Mouse (Mus musculus): Measurements from ENCODE around the gene Agpat3. TPM values are rescaled to one million over a fixed set of nuclear protein-coding genes. Genes with fewer than 3 reads are reported as not detected.
"Not testable (repeated sequence)": the region's sequence is repeated elsewhere in the genome, so short reads cannot be mapped to it uniquely, and the experiment has no call there.

The Agpat3 gene
- polyA plus RNA-seq, 1 experiment from 2014 or later = 36.7 TPM

DNA sequence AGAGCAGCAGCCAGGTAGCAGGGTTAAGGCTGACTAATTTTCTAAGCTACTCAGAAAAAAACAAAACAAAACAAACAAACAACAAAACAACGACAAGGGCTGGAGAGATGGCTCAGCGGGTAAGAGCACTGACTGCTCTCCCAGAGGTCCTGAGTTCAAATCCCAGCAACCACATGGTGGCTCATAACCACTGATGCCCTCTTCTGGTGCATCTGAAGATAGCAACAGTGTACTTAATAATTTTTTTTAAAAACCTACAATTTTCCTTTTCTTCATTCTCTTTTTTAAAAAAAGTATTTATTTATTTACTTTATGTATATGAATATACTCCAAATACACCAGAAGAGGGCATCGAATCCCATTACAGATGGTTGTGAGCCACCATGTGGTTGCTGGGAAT, 6.7 kb upstream of the Agpat3 start:
- 86% methylated on average over 3 of the region's 3 CpGs for whole genome bisulfite sequencing
- H3K27ac ChIP-seq (replicated peaks); H3K27me3 ChIP-seq (replicated peaks); H3K4me3 ChIP-seq; H3K9ac ChIP-seq; H3K9me3 ChIP-seq; H3K4me1 ChIP-seq; H3K36me3 ChIP-seq; H3K4me2 ChIP-seq; ATAC-seq (ENCODE audit: extremely low read depth, insufficient number of reproducible peaks, low FRiP score, low TSS enrichment): not testable (repeated sequence)

GRCm38 (mm10) chr10:78358266-78358665, 6.0 kb upstream of the Agpat3 start:
- Histone ChIP-seq H3K27ac (replicated peaks) (no peak overlapping the region), H3K27me3 (replicated peaks) (no peaks in the 10 kb centered on the region), H3K4me3 (no peak overlapping the region), H3K4me2 (no peak overlapping the region), H3K9ac (no peak overlapping the region), H3K4me1 (no peaks in the 10 kb centered on the region), H3K36me3 (no peaks in the 10 kb centered on the region), H3K9me3 (no peaks in the 10 kb centered on the region)
- no peak for ATAC-seq (ENCODE audit: extremely low read depth, insufficient number of reproducible peaks, low FRiP score, low TSS enrichment)
- 80% methylated on average over 4 of the region's 4 CpGs for WGBS

- H3K9me3 ChIP-seq = no peaks in the 10 kb centered on the region
- no peaks in the 10 kb centered on the region for H3K36me3 ChIP-seq
- no peak overlapping the region for H3K27ac ChIP-seq (replicated peaks)
- H3K27me3 ChIP-seq (replicated peaks) = no peaks in the 10 kb centered on the region
- 89% methylated on average over 5 of the region's 5 CpGs for WGBS
- no peak overlapping the region for H3K4me3 ChIP-seq
- H3K9ac ChIP-seq = no peak overlapping the region
- H3K4me1 ChIP-seq = peaks cover 5% of the 10 kb centered on the region; the same call in 1 of the 2 replicates
- no peak overlapping the region for H3K4me2 ChIP-seq
- ATAC-seq (ENCODE audit: extremely low read depth, insufficient number of reproducible peaks, low FRiP score, low TSS enrichment) = no peak
These were observed 5.5 kb upstream of the Agpat3 start for GRCm38 (mm10) chr10:78357742-78358141.

DNA sequence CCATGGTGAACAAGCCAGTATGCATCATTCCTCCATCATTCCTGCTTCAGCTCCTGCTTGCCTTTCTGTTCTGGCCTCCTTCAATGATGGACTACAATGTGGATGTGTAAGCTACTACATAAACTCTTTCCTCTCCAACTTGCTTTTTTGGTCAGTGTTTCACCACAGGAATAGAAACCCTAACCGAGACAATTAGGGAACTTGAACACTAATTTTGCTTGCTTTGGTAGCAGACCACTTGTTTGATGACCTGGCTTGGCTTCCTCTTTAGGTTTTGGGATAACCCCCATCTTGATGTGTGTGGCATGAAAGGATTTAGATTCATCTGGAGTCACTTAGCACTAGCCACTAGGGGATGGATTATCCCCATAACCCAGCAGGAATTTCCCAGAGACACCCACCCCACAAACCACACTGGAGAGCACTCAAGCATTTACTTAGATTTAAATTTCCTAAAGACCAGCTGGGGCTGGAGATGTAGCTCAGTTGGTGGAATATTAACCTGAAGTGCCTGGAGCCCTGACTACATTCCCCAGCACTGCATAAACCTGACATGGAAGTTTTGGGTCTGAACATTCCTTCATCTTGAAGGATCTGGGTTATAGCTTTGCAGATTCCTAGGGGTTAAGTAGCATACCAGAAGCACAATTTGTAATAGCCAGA, 3.8 kb upstream of the Agpat3 start:
- H3K4me1 ChIP-seq = peaks cover 11% of the 10 kb centered on the region
- no peak overlapping the region for H3K4me3 ChIP-seq
- no peak overlapping the region for H3K4me2 ChIP-seq
- no peaks in the 10 kb centered on the region for H3K27me3 ChIP-seq (replicated peaks)
- H3K9ac ChIP-seq = no peak overlapping the region
- no peak overlapping the region for H3K27ac ChIP-seq (replicated peaks)
- 77% methylated on average over 1 of the region's 1 CpGs for WGBS
- no peak for ATAC-seq (ENCODE audit: extremely low read depth, insufficient number of reproducible peaks, low FRiP score, low TSS enrichment)
- no peaks in the 10 kb centered on the region for H3K36me3 ChIP-seq
- H3K9me3 ChIP-seq = no peaks in the 10 kb centered on the region

- Histone ChIP-seq H3K27me3 (replicated peaks) (no peaks in the 10 kb centered on the region), H3K9ac (peak overlapping the region; percentile 99; the same call in 1 of the 2 replicates), H3K9me3 (no peaks in the 10 kb centered on the region), H3K4me1 (peaks cover 20% of the 10 kb centered on the region), H3K27ac (replicated peaks) (0 out of 2 replicates have a peak overlapping the region, but pooled peaks have one; percentile 40), H3K36me3 (no peaks in the 10 kb centered on the region), H3K4me3 (no peak overlapping the region), H3K4me2 (no peak overlapping the region)
- 71% methylated on average over 4 of the region's 4 CpGs for WGBS
- ATAC-seq (ENCODE audit: extremely low read depth, insufficient number of reproducible peaks, low FRiP score, low TSS enrichment) = no peak
These were observed 907 bp upstream of the Agpat3 start for GRCm38 (mm10) chr10:78353196-78353595.

DNA sequence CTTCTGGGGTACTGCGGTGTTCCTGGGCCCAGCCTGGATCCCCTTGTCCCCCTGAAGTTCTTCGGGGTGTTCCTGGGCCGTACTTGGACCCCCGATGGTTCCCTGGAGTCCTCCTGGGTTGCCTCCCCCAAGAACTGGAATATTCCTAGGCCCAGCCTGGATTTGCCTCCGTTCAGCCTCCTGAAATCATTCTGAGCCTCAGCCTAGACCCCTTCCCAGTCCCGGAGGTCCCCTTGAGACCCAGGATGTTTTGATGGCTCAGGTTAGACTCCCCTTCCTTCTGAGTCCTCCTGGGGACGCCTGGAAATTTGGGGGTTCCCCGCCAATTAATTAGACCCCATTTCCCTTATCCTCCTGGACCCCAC, 359 bp upstream of the Agpat3 start:
- Histone ChIP-seq H3K4me3 (peak overlapping the region; percentile 98), H3K27ac (replicated peaks) (peak overlapping the region; percentile 40), H3K4me1 (peaks cover 22% of the 10 kb centered on the region), H3K36me3 (no peaks in the 10 kb centered on the region), H3K9ac (peak overlapping the region; percentile 99), H3K9me3 (no peaks in the 10 kb centered on the region), H3K4me2 (peak overlapping the region; percentile 93), H3K27me3 (replicated peaks) (no peaks in the 10 kb centered on the region)
- 21% methylated on average over 8 of the region's 8 CpGs for WGBS
- ATAC-seq (ENCODE audit: extremely low read depth, insufficient number of reproducible peaks, low FRiP score, low TSS enrichment) = no peak

DNA sequence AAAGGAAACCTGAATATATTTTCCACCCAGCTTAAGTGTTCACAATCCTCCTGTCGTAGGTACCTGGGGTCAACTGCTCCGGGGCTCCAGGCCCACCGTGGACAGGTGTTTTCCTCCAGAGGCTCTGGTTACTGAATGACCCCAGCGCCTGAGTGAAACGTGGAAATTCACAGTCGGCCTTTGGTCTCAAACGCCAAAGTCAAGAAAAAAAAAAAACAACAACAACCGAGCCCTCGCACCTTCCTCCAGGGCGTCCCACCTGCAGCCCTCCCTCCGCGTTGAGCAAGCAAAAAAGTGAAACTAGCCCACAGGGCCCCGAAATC, 764 bp downstream of the Agpat3 start:
- Histone ChIP-seq H3K9me3 (no peaks in the 10 kb centered on the region), H3K27ac (replicated peaks) (peak overlapping the region; percentile 58), H3K4me2 (peak overlapping the region; percentile 93), H3K36me3 (no peaks in the 10 kb centered on the region), H3K4me1 (peaks cover 26% of the 10 kb centered on the region), H3K4me3 (peak overlapping the region; percentile 98), H3K9ac (peak overlapping the region; percentile 99), H3K27me3 (replicated peaks) (no peaks in the 10 kb centered on the region)
- WGBS = 4% methylated on average over 13 of the region's 13 CpGs
- ATAC-seq (ENCODE audit: extremely low read depth, insufficient number of reproducible peaks, low FRiP score, low TSS enrichment) = no peak

DNA sequence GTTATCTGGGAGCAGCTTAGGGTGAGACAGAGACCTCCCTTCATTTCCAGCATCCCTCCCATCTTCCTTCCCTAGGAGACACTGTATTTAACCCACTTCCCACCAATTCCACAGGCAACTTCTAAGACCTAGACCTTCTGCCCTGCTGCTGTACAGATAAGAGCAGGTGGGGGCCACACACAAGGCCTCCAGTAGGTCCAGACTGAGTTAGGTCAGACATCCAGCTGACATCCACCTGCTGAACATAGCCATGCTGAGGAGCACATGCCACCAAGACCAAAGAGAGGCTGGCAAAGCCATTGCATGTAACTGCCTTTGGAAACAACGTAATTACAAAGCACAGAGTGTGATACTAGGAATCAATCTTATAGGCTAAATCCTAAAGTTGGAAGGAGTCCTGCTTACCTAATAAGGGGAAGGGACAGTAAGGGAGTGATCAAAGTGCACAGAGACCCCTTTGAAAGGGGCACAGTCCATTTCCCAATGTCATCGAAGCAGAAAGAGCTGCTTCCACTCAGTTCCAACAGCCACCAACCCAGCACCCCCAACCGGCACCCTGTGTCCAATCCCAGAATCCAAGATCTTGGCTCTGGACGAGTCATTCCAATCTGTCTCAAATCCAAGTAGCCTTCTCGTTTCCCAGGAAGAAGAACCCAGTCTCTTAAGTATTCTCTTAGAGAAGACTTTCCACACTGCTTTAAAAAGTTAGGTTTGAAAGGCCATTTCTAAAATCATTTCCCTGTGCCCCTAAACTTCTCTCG, 1.3 kb downstream of the Agpat3 start:
- Histone ChIP-seq H3K4me2 (peak overlapping the region; percentile 93), H3K4me1 (peaks cover 26% of the 10 kb centered on the region), H3K36me3 (no peaks in the 10 kb centered on the region), H3K27ac (replicated peaks) (0 out of 2 replicates have a peak overlapping the region, but pooled peaks have one; percentile 5), H3K9me3 (no peaks in the 10 kb centered on the region), H3K27me3 (replicated peaks) (no peaks in the 10 kb centered on the region), H3K9ac (peak overlapping the region; percentile 99), H3K4me3 (peak overlapping the region; percentile 98)
- 33% methylated on average over 6 of the region's 6 CpGs for WGBS
- no peak for ATAC-seq (ENCODE audit: extremely low read depth, insufficient number of reproducible peaks, low FRiP score, low TSS enrichment)

DNA sequence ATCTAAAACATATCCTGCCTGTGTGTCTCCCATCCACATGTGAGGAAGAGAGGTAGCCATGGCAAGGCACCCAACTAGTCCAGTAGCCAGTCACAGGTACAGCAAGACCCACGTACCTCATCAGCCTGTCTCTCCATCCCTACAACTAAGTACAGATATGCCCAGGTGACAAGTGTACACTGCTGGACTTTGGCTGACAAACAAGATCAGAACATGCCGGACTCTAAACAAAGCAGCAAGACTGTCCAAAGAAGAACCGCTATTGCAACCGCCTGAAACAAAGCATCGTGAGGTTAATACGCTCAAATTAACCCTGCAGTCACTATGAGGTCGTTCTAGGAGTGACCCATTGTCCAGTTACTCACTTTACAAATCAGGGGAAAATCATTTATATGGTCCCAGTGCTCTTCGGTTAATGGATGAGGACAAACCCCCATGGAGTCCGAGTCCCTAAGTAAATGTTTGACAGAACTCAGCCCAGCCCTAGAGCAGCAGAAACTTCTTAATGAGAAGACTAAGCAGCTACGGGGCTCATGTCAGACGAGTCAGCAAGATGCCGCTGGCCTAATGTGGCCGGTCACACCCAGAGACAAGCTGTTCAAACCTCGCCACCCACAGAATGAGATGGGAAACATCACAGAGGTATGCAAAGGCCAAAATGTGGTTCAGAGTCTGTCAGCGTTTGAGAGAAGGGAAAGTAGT, 2.7 kb downstream of the Agpat3 start:
- H3K9ac ChIP-seq = no peak overlapping the region

GRCm38 (mm10) chr10:78348211-78348610, 4.1 kb downstream of the Agpat3 start:
- Histone ChIP-seq H3K36me3 (no peaks in the 10 kb centered on the region), H3K9me3 (no peaks in the 10 kb centered on the region), H3K9ac (no peak overlapping the region), H3K4me3 (no peak overlapping the region), H3K4me2 (no peak overlapping the region), H3K27ac (replicated peaks) (no peak overlapping the region), H3K27me3 (replicated peaks) (no peaks in the 10 kb centered on the region), H3K4me1 (peaks cover 26% of the 10 kb centered on the region)
- no peak for ATAC-seq (ENCODE audit: extremely low read depth, insufficient number of reproducible peaks, low FRiP score, low TSS enrichment)
- WGBS = 80% methylated on average over 5 of the region's 5 CpGs

More for the DNA sequence above, 2.7 kb downstream of the Agpat3 start:
- no peak overlapping the region for H3K4me2 ChIP-seq
- no peaks in the 10 kb centered on the region for H3K36me3 ChIP-seq
- no peaks in the 10 kb centered on the region for H3K27me3 ChIP-seq (replicated peaks)
- H3K4me3 ChIP-seq = no peak overlapping the region
- WGBS = 74% methylated on average over 15 of the region's 15 CpGs
- ATAC-seq (ENCODE audit: extremely low read depth, insufficient number of reproducible peaks, low FRiP score, low TSS enrichment) = no peak
- no peak overlapping the region for H3K27ac ChIP-seq (replicated peaks)
- H3K9me3 ChIP-seq = no peaks in the 10 kb centered on the region
- H3K4me1 ChIP-seq = peaks cover 26% of the 10 kb centered on the region

GRCm38 (mm10) chr10:78347486-78347885, 4.8 kb downstream of the Agpat3 start:
- WGBS = 67% methylated on average over 6 of the region's 6 CpGs
- H3K27ac ChIP-seq (replicated peaks) = no peak overlapping the region
- no peak for ATAC-seq (ENCODE audit: extremely low read depth, insufficient number of reproducible peaks, low FRiP score, low TSS enrichment)
- H3K27me3 ChIP-seq (replicated peaks) = no peaks in the 10 kb centered on the region
- H3K36me3 ChIP-seq = 0 out of 2 replicates have a peak, but pooled peaks cover 3% of the 10 kb centered on the region
- H3K9ac ChIP-seq = peak overlapping the region; percentile 42; the same call in 1 of the 2 replicates
- H3K4me2 ChIP-seq = no peak overlapping the region
- H3K9me3 ChIP-seq = no peaks in the 10 kb centered on the region
- H3K4me1 ChIP-seq = peaks cover 20% of the 10 kb centered on the region
- H3K4me3 ChIP-seq = no peak overlapping the region

Data from heart, embryonic 13.5 days (tissue).